Mouse (Mus musculus): ENCODE results near the gene 1700020N15Rik.
"Not testable (repeated sequence)": the region's sequence is repeated elsewhere in the genome, so short reads cannot be mapped to it uniquely, and the experiment has no call there.

1700020N15Rik gene

DNA sequence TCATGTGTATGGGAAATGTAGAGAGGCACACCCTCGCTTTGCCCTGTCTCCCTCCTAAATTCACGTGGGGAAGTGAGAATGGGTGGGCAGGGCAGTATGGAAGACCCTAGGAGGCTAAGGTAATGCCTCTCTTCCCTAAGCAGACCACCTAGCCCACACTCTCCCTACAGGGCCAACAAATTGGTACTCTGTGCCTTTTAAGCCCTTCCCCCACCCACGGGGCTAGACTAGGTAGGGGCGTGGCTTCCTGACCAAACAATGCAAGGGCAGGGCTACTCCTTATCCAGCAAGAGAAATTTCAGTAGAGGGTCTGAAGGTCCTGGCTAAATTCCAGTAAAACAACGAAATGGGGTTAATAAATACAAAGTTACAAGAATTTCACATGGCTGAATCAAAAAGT lies at the start of gene 1700020N15Rik:
TSS of gene 1700020N15Rik (plus strand) at position 301 of the 400 bp plus-strand sequence.
- not testable (repeated sequence) for DNase-seq

DNA sequence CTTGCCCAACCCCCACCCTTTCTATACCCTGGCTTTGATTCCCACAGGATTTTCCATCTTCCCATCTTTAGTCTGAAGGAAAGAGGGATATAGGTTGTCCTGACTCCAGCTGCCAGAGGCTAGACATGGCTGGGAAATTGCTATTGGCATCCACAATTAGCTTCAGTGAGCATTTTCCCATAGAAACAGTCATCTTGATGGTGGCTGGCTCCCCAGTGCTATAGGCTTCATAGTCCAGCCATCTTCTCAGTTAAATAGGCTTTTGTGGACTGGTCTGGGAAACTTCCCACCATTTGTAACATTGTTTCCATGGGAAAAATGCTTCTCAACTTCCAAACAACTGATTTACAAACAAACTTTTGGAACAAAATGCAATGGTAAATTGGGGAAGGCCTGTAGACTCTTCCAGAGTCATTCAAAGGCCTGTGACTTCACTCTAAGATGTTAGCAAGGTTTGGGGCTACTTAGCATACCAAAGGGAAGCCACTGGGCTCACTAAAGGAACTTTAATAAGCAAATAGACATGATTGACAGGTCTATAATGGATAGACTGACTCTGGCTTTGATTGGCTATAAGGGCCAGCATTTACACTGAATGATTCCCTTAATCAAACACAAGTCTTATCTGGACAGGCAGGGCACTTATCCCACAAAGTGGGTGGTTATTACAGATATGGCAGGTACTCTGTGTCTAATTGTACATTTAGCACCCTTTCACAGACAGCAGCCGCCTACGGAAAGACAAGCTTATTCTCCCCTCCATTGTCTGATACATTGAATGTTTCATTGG lies 31.9 kb downstream of the 1700020N15Rik start:
- no peak for DNase-seq

All from layer of hippocampus, adult 9-11 months (tissue).